Mouse (Mus musculus): ENCODE data around the gene Cant1. TPM values are rescaled to one million over a fixed set of nuclear protein-coding genes. Genes with fewer than 3 reads are reported as not detected.

Gene Cant1
- polyA plus RNA-seq, 1 experiment from 2014 or later: 27.7 TPM

DNA sequence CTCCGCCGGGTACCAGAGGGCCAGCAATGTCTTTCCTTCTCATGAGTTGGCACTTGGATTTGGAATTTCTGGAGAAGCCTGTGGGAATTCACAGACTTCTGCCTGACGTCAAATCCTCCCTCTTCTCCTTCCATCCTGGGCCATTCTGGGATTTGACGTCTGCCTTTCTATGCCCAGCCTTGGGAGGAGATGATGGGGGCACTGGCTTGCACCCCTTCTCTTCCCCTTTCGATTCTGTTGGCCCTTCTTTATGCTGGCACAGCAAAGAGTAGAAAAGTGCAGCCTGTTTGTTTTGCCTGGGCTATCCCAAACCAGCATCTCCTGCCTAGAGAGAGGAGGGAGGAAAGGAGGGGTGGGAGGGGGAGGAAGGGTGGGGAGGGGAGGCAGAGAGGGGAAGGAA is 7.9 kb upstream of the Cant1 start:
- Histone ChIP-seq H3K27me3 (ENCODE audit: control insufficient read depth, insufficient read depth, low read length) (no peaks in the 10 kb centered on the region), H3K4me2 (ENCODE audit: low read depth) (no peak overlapping the region), H3K4me1 (ENCODE audit: control insufficient read depth, insufficient read depth, low read length) (peaks cover 22% of the 10 kb centered on the region), H3K4me3 (ENCODE audit: low read depth, low read length) (no peak overlapping the region), H3K36me3 (ENCODE audit: control insufficient read depth, insufficient read depth, low read length) (no peaks in the 10 kb centered on the region), H3K9me3 (ENCODE audit: control insufficient read depth, low read length) (no peaks in the 10 kb centered on the region), H3K27ac (ENCODE audit: low read depth, low read length) (no peak overlapping the region), H3K9ac (ENCODE audit: low read length) (no peak overlapping the region)
- no peak for DNase-seq (ENCODE audit: low spot score)
- no peak for ATAC-seq (ENCODE audit: insufficient read depth, low FRiP score, low TSS enrichment)
- WGBS: 79% methylated on average over 5 of the region's 5 CpGs

DNA sequence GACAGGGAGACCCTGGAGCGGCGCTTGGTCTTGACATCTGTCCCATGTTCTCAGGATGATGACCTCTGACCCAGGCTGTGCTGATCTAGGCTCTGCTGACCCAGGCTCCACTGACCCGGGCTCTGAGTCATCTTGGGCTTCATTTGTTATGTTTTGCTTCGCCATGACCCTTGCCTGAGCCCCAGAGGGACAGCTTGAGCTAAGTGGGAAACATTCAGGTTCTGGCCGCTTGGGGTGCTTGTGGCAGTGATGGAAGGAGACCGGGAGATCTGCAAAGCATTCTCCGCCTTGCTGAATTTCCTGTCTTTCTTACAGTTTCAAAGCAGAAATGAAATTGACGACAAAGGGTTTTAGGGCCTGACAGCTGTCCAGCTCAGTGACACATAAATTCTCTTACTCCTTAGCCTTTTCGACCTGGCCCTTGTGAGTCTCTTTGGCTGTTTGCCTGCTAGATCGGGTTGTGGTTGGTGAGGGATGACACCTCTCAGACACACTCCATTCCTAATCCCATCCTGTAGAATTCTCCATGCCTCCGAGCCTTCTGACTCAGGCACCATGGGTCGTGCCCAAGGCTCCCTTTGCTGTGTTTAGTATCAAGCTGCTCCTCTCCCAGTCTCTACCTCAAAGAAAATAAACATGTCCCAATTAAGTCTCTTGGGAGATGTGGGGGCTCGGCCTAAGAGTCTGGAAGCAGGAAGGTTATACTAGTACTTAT is 5.9 kb upstream of the Cant1 start:
- Histone ChIP-seq H3K9me3 (ENCODE audit: control insufficient read depth, low read length) (no peaks in the 10 kb centered on the region), H3K4me2 (ENCODE audit: low read depth) (no peak overlapping the region), H3K4me3 (ENCODE audit: low read depth, low read length) (no peak overlapping the region), H3K36me3 (ENCODE audit: control insufficient read depth, insufficient read depth, low read length) (no peaks in the 10 kb centered on the region), H3K9ac (ENCODE audit: low read length) (no peak overlapping the region), H3K4me1 (ENCODE audit: control insufficient read depth, insufficient read depth, low read length) (peaks cover 22% of the 10 kb centered on the region), H3K27me3 (ENCODE audit: control insufficient read depth, insufficient read depth, low read length) (no peaks in the 10 kb centered on the region), H3K27ac (ENCODE audit: low read depth, low read length) (no peak overlapping the region)
- WGBS: 58% methylated on average over 13 of the region's 13 CpGs
- DNase-seq (ENCODE audit: low spot score) (no peak), ATAC-seq (ENCODE audit: insufficient read depth, low FRiP score, low TSS enrichment) (no peak)

DNA sequence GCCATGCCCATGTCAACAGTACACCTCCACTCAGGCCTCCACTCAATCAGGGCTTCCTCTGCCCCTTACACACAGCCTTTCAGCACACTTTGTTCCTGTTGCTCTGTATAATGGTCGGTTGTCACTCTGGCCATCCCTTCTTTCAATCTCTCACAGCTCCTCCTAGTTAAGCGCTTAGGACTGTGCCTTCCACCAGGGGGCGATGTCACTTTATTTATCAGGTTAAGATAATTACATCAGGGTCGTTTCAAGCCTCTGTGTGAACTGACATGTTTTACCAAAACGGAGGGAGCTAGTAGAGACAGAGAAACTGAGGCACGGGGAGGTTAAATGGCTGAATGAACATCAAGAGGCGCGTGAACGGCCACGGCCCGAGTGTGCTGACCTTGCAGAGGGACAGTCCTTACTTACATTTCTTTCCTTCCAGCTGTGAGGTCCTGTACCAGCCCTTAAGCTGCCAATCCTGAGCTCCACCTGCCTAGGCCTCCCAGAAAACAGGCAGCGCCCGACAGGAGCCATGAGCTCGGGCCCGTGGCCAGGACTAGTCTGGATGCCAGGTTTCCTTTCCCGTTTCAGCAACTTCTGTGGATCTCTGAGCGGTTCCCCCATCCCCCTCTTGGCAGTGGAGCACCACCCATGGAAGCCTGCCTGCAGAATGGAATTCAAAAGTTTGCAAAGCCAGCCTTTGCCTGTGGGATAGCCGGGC is 4.5 kb upstream of the Cant1 start:
- 10% methylated on average over 18 of the region's 18 CpGs for WGBS
- Histone ChIP-seq H3K4me1 (ENCODE audit: control insufficient read depth, insufficient read depth, low read length) (peaks cover 13% of the 10 kb centered on the region), H3K9ac (ENCODE audit: low read length) (no peak overlapping the region), H3K27me3 (ENCODE audit: control insufficient read depth, insufficient read depth, low read length) (no peaks in the 10 kb centered on the region), H3K4me2 (ENCODE audit: low read depth) (peak overlapping the region; percentile 21), H3K36me3 (ENCODE audit: control insufficient read depth, insufficient read depth, low read length) (no peaks in the 10 kb centered on the region), H3K9me3 (ENCODE audit: control insufficient read depth, low read length) (no peaks in the 10 kb centered on the region), H3K4me3 (ENCODE audit: low read depth, low read length) (no peak overlapping the region), H3K27ac (ENCODE audit: low read depth, low read length) (no peak overlapping the region)
- ATAC-seq (ENCODE audit: insufficient read depth, low FRiP score, low TSS enrichment): no peak
- DNase-seq (ENCODE audit: low spot score): peak; percentile 82

DNA sequence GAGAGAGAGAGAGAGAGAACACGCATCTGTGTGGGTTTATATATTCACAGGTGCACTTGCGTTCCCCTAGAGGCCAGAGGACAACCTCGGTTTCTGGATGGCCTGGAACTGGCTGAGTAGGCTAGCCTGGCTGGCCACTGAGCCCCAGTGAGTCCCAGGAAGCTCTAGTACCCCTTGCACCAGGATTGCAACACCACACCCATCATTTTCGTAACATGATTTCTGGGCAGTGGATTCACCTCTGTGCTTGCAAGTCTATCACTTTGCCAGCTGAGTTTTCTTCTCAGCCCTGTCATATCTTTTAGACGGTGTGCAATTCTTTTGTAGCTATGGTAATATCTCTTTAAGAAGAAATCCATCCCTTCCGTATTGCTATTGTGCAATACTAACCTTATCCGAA is 1.4 kb upstream of the Cant1 start:
- Histone ChIP-seq H3K4me2 (ENCODE audit: low read depth) (no peak overlapping the region), H3K9me3 (ENCODE audit: control insufficient read depth, low read length) (no peaks in the 10 kb centered on the region), H3K36me3 (ENCODE audit: control insufficient read depth, insufficient read depth, low read length) (peaks cover 3% of the 10 kb centered on the region; the same call in 1 of the 2 replicates), H3K4me1 (ENCODE audit: control insufficient read depth, insufficient read depth, low read length) (peaks cover 10% of the 10 kb centered on the region), H3K4me3 (ENCODE audit: low read depth, low read length) (no peak overlapping the region), H3K9ac (ENCODE audit: low read length) (no peak overlapping the region), H3K27me3 (ENCODE audit: control insufficient read depth, insufficient read depth, low read length) (no peaks in the 10 kb centered on the region), H3K27ac (ENCODE audit: low read depth, low read length) (no peak overlapping the region)
- no peak for DNase-seq (ENCODE audit: low spot score)
- WGBS: 85% methylated on average over 7 of the region's 7 CpGs
- no peak for ATAC-seq (ENCODE audit: insufficient read depth, low FRiP score, low TSS enrichment)

DNA sequence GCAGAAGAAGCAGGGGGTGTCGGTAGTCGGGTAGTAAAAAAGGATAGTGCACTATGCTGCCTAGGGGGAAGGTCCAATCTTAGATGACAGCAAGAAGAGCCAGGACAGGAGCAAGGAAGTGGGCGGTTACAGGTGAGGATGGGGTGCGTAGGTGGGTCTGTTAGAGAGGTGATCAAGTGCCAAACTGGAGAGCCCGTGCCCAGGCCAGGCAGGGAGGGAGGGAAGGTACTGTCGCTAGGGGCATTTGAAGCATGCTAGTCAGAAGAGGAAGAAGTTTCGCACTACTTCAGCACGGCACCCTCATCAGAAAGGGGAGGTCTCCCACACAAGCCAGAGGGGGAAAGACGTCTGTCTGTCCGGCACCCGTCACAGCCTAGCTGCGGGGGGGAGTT is 448 bp downstream of the Cant1 start:
- peak overlapping the region; percentile 71 for H3K4me2 ChIP-seq (ENCODE audit: low read depth)
- peaks cover 5% of the 10 kb centered on the region for H3K4me1 ChIP-seq (ENCODE audit: control insufficient read depth, insufficient read depth, low read length)
- 5% methylated on average over 12 of the region's 12 CpGs for WGBS
- no peak for DNase-seq (ENCODE audit: low spot score)
- no peaks in the 10 kb centered on the region for H3K27me3 ChIP-seq (ENCODE audit: control insufficient read depth, insufficient read depth, low read length)
- peak overlapping the region; percentile 83 for H3K4me3 ChIP-seq (ENCODE audit: low read depth, low read length)
- ATAC-seq (ENCODE audit: insufficient read depth, low FRiP score, low TSS enrichment): peak; percentile 20
- H3K9ac ChIP-seq (ENCODE audit: low read length): peak overlapping the region; percentile 90
- H3K27ac ChIP-seq (ENCODE audit: low read depth, low read length): no peak overlapping the region
- peaks cover 3% of the 10 kb centered on the region; the same call in 1 of the 2 replicates for H3K36me3 ChIP-seq (ENCODE audit: control insufficient read depth, insufficient read depth, low read length)
- no peaks in the 10 kb centered on the region for H3K9me3 ChIP-seq (ENCODE audit: control insufficient read depth, low read length)

DNA sequence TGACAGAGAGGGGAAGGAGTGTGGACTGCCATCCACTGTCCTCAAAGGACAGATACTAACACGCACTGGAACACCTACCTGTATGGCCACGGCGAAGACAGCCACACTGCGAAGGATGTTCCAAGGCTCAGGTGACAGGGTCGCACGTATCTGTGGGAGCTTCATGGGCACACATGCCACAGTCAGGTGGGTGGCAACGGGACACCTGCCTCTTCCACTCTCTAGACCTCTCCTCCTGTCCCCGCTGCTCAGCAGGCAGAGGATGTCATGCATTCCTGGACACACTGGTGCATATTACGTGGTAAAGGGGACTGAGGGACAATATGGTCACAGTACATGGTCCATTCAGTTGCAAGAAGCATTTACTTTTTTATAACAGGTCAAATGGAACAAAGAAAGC is 1.4 kb downstream of the Cant1 start:
- Histone ChIP-seq H3K9ac (ENCODE audit: low read length) (peak overlapping the region; percentile 2; the same call in 1 of the 2 replicates), H3K4me3 (ENCODE audit: low read depth, low read length) (no peak overlapping the region)

DNA sequence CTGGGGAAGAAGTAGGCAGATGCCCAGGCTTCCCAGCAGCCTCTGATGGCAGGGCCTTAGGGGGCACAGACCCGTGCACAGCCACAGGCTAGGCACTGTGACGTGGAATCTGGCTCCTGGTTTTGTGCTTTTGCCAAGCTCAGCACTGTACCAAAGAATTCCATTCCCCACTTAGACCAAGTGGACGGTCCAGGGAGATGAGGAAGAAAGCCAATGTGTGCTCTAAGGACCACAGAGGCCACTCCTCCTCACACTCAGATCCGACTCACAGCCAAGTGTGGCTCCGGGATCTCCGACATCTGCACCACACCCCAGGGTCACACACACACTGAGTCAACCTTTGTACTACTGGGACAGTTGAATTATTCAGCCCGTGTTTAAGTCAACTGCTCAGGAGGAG is 2.8 kb downstream of the Cant1 start:
- Histone ChIP-seq H3K9ac (ENCODE audit: low read length) (no peak overlapping the region), H3K27ac (ENCODE audit: low read depth, low read length) (no peak overlapping the region), H3K4me1 (ENCODE audit: control insufficient read depth, insufficient read depth, low read length) (peaks cover 4% of the 10 kb centered on the region), H3K4me2 (ENCODE audit: low read depth) (no peak overlapping the region), H3K36me3 (ENCODE audit: control insufficient read depth, insufficient read depth, low read length) (peaks cover 8% of the 10 kb centered on the region), H3K27me3 (ENCODE audit: control insufficient read depth, insufficient read depth, low read length) (no peaks in the 10 kb centered on the region), H3K4me3 (ENCODE audit: low read depth, low read length) (no peak overlapping the region), H3K9me3 (ENCODE audit: control insufficient read depth, low read length) (no peaks in the 10 kb centered on the region)
- 87% methylated on average over 7 of the region's 7 CpGs for WGBS
- no peak for ATAC-seq (ENCODE audit: insufficient read depth, low FRiP score, low TSS enrichment)
- no peak for DNase-seq (ENCODE audit: low spot score)

More for the DNA sequence above, 1.4 kb downstream of the Cant1 start:
- no peak for ATAC-seq (ENCODE audit: insufficient read depth, low FRiP score, low TSS enrichment)
- H3K27ac ChIP-seq (ENCODE audit: low read depth, low read length): no peak overlapping the region
- 92% methylated on average over 9 of the region's 9 CpGs for WGBS
- no peaks in the 10 kb centered on the region for H3K9me3 ChIP-seq (ENCODE audit: control insufficient read depth, low read length)
- no peak for DNase-seq (ENCODE audit: low spot score)
- H3K4me1 ChIP-seq (ENCODE audit: control insufficient read depth, insufficient read depth, low read length): peaks cover 4% of the 10 kb centered on the region
- peaks cover 3% of the 10 kb centered on the region; the same call in 1 of the 2 replicates for H3K36me3 ChIP-seq (ENCODE audit: control insufficient read depth, insufficient read depth, low read length)
- no peaks in the 10 kb centered on the region for H3K27me3 ChIP-seq (ENCODE audit: control insufficient read depth, insufficient read depth, low read length)
- H3K4me2 ChIP-seq (ENCODE audit: low read depth): no peak overlapping the region

DNA sequence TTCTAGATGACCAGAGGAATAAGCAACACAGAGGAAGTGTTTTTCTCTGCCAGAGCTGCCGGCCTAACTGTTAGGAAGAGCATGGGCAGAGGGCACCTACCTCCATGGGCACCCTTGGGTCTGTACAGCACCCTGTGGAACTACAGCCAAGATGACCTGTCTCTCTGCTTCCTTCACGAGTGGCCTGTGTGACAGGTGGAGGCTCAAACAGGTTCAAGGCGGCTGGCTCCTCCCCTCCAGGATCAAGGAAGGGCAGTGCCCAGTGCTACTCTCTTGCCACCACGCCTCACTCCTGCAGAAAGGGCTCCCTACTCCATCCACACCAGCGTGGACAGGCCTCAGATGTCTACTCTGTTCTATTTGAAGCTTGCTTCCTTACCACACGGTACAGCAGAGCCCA is 3.3 kb downstream of the Cant1 start:
- Histone ChIP-seq H3K36me3 (ENCODE audit: control insufficient read depth, insufficient read depth, low read length) (peaks cover 9% of the 10 kb centered on the region), H3K27ac (ENCODE audit: low read depth, low read length) (no peak overlapping the region), H3K27me3 (ENCODE audit: control insufficient read depth, insufficient read depth, low read length) (no peaks in the 10 kb centered on the region), H3K4me2 (ENCODE audit: low read depth) (no peak overlapping the region), H3K4me3 (ENCODE audit: low read depth, low read length) (no peak overlapping the region), H3K4me1 (ENCODE audit: control insufficient read depth, insufficient read depth, low read length) (peaks cover 4% of the 10 kb centered on the region), H3K9ac (ENCODE audit: low read length) (no peak overlapping the region), H3K9me3 (ENCODE audit: control insufficient read depth, low read length) (no peaks in the 10 kb centered on the region)
- no peak for ATAC-seq (ENCODE audit: insufficient read depth, low FRiP score, low TSS enrichment)
- WGBS: 92% methylated on average over 6 of the region's 6 CpGs
- DNase-seq (ENCODE audit: low spot score): no peak

DNA sequence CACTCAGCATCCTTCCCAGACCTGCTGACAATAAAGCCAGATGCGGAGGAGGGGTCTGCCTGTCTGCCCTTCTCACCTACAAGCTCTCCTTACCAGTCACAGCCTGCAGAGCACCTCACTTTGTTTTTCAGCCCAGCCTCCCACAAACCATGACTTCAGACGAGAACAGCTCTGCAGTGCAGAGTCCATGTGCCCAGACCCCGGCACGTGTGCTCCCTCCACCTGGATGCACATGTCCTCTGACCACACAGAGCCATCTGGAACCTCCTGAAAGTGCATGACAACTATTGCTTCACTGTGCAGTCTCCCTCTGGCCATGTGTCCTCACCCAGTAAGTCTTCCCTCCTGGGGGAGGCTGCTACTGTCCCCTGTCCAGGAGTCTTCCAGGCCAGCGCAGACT is 4.6 kb downstream of the Cant1 start:
- Histone ChIP-seq H3K36me3 (ENCODE audit: control insufficient read depth, insufficient read depth, low read length) (peaks cover 10% of the 10 kb centered on the region), H3K27me3 (ENCODE audit: control insufficient read depth, insufficient read depth, low read length) (no peaks in the 10 kb centered on the region), H3K27ac (ENCODE audit: low read depth, low read length) (no peak overlapping the region), H3K4me1 (ENCODE audit: control insufficient read depth, insufficient read depth, low read length) (peaks cover 4% of the 10 kb centered on the region), H3K4me2 (ENCODE audit: low read depth) (no peak overlapping the region), H3K9me3 (ENCODE audit: control insufficient read depth, low read length) (no peaks in the 10 kb centered on the region), H3K4me3 (ENCODE audit: low read depth, low read length) (no peak overlapping the region), H3K9ac (ENCODE audit: low read length) (no peak overlapping the region)
- WGBS: 89% methylated on average over 5 of the region's 5 CpGs
- DNase-seq (ENCODE audit: low spot score) (no peak), ATAC-seq (ENCODE audit: insufficient read depth, low FRiP score, low TSS enrichment) (no peak)

All from neural tube, embryonic 11.5 days (tissue).